Mouse (Mus musculus) layer of hippocampus, adult 8-10 months (tissue): Measurements from ENCODE around the gene Prpf6. TPM values are rescaled to one million over a fixed set of nuclear protein-coding genes. Genes with fewer than 3 reads are reported as not detected.

Source experiments
- DNase-seq, 2 experiments: peaks; one replicate each; pipeline ENCODE4 v3.0.0; 2022; ENCODE audit warnings: low spot score in 2 of 2
- total RNA-seq, 4 experiments: library from RNA; stranded (reverse); gene quantifications; 2 replicates each; pipeline ENCODE4 v1.2.4; 2022

Gene Prpf6
- total RNA-seq, 4 experiments from 2014 or later = 59.5 to 63.3 (median 59.8) TPM

GRCm38 (mm10) chr2:181579681-181580080 lies 12.0 kb upstream of the Prpf6 start:
- DNase-seq = no peak

DNA sequence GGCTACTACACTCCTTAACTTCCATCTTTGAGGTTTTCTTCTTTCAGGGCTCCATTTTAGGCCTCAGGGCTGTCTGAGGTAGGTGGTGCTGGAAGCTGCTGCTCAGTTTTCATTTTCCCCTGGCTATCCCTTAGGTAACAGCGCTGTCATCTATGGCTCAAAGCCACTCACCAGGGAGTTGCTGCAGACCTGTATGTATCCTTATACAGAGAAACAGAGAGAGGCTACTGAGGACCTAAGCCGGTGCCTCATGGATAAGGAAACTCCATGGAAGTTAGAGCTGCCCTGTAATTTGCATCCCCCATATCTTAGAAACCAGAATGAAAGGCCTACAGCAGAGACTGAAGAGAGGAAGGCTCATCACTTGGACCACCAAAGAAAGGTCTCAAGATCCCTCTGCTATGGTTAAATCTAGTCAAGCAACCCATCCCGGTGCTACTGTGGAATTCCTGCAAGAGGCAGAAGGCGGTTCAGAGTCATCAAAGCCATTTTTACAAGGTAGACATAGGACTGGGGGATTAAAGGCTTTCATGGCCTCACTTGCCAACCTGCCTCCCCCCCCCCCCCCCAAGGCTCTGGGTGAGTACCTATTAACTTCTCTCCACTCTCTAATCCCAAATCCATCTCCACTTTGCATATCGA lies 11.4 kb upstream of the Prpf6 start:
- no peak for DNase-seq

GRCm38 (mm10) chr2:181581016-181581401 lies 10.7 kb upstream of the Prpf6 start:
- peak; percentile 74 to 78 for DNase-seq

DNA sequence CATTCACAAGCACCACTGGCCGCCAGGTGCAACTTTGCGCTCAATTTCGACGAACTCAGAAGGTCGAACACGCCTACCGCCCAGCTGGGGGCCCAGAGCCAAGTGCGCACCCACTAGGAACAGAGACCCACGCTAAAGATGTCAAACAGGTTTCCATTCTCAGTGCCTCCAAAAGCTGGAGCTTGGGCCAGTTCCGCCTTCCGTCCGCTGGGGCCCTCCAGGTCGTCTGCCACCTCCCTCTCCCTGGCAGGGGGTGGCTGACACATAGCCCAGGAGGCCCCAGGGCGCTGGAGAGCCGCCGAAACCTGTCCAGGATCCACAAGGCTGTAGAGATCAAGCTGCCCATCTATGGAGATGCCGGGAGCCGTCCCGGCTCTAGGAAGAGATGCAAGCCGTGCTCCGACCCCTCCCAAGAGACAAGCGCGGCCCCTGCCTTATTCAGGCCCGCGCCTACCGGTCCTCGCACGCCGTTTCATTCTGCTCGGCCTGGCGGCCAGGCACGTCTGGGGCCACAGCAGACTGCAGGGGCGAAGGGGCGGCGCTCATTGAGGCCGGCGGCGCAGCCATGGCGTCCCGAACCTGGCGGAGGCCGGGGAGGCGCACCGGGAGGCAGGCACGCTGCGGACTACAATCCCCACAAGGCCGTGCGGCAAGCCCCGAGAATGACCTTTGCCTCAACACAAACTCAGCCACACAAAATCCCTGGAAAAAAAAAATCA lies 10.1 kb upstream of the Prpf6 start:
- peak; percentile 79 to 88 for DNase-seq

GRCm38 (mm10) chr2:181582358-181582757 lies 9.3 kb upstream of the Prpf6 start:
- DNase-seq = no peak

DNA sequence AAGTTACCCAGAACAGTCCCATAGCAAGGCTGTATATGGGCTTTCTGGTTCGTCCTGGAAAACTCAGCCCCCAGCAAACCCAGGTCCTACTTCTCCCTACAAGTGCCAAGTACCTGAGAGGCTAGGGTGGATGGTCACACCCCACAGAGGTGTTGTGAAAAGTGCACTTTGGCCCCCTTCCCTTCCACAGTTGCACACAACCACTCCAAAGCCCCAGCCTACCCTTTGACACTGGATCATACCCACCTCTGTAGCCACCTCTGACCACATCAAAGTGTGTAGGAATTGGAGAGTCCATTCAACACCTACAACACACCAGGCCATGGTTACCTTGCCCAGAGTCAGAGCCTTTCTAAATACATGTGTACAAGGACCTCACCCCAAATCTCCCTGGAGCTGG lies 8.7 kb upstream of the Prpf6 start:
- peak in 1 of 2 experiments; percentile 12 for DNase-seq

DNA sequence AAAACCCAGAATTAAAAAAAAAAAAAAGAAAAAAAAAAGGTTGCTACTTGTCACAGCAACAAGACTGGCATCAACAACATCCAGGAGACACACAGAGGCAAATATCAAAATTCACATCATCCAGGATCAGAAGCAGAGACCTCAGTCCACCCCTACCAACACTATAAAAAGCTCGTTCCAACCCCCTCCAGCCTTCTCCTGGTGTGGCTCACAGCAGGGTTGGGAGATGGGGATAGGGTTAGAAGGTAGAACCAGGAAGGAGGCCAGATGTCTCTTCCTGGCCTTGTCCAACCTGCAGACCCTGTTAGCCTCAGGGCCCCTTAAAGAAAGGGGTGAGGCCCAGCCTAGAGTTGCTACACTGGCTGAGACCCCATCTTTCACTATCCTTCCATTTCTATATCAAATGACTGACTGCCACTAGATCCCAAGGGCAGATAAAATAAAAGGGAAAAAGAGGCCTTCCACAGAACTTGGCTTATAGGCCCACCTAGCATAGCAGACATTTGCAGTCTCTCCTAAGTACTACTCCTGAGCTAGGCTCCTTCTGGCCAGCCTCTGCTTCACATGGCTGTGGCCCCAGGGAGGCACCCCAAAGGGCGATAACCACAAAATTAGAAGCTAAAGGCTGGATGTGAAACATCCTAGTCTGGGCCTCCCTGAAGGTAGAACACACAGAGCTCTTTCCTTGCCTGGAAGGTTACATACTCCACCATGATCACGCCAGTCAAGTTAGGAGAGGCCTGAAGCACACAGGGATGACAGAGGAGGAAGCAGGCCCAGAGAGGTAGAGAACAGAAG lies 8.0 kb upstream of the Prpf6 start:
- DNase-seq = no peak

- DNase-seq = peak in 1 of 2 experiments; percentile 8
Observed at GRCm38 (mm10) chr2:181584411-181584942, 7.2 kb upstream of the Prpf6 start, which contains the start of gene Uckl1. TSS of gene Uckl1 (minus strand) at chr2:181584892.

DNA sequence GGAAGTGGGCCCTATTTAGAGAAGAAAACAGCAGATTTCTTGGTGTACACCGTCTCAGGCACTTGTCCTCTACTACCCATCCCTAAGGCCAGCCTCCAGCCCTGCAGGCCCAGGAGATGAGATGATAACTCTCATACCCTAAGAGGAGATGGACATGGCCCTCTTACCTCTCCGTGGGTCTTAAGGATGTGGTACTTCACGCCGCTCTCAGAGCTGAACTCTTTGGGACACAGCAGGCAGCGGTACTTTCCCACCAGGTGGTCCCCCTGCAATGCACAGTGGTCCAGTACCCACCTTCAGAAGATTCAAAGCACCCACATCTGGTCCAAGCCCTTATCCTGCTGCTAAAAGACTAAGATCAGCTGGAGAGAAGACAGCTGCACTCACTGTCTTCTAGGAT lies 6.2 kb upstream of the Prpf6 start:
- no peak for DNase-seq

GRCm38 (mm10) chr2:181586124-181586523 lies 5.5 kb upstream of the Prpf6 start:
- DNase-seq = peak in 1 of 2 experiments; percentile 11

- DNase-seq = peak in 1 of 2 experiments; percentile 10
Observed at GRCm38 (mm10) chr2:181587796-181588195, 3.9 kb upstream of the Prpf6 start.

DNA sequence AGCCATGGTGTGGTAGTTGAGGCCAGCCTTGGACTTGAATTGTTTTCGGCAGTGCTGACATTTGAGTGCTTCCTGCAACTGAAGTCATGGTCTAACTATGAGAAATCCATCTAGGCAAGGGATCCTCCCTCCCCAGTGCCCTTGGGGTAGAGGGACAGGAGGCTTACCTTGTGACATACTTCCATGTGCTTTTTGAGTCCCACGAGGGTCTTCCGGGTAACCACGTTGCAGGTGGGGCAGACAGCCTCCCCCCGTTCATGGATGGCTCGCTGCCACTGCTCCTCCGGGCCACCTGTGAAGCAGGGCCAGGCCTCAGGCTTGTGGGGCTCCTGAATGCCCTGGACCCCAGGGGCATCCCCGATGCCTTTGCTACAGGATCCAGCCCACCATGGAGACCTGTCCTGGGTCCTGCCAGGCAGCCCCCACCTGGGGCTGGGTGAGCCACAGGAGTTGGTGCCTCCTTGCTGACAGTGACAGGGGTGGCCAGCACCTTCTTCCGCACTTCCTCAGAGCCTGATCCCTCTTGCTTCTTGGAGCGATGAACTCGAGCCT lies 3.4 kb upstream of the Prpf6 start:
- peak in 1 of 2 experiments; percentile 9 for DNase-seq

DNA sequence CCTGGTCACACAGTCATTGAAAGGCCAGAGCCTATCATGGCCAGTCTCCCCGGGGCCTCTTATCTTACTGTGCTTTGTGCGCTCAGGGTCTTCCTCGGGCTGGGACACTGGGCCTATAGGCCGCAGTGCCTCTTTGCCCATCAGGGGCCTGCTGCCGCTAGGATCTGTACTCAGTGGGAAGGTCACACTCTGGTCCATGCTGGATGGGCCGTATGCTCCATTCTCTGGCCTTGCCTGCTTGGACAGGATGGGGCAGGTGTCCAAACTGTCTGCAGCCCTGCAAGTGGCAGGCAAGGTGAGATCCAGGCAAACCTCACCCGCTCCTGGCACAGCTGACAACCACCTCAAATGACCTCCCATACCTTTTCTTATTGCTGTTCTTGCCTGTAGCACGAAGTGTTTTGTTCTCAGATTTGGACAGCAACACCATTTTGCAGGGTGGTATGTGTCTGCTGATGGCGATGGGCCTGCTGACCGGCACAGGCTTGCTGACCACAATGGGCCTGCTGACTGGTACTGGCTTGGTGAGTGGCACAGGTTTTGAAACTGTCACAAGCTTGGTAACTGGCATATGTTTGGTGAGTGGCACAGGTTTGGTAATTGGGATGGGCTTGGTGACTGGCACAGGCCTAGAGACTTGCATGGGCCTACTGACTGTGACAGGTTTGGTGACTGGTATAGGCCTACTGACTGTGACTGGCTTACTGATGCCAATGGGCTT lies 2.5 kb upstream of the Prpf6 start:
- DNase-seq = peak in 1 of 2 experiments; percentile 14

- DNase-seq = no peak
Observed at GRCm38 (mm10) chr2:181589732-181590105, 1.9 kb upstream of the Prpf6 start.

- no peak for DNase-seq
Observed at GRCm38 (mm10) chr2:181590471-181590870, 1.2 kb upstream of the Prpf6 start.

GRCm38 (mm10) chr2:181592231-181593041 lies 768 bp downstream of the Prpf6 start, which contains the start of gene Zfp512b:
TSS of gene Zfp512b (minus strand) at chr2:181592803.
- DNase-seq = peak; percentile 32 to 50

GRCm38 (mm10) chr2:181593042-181593421 lies 1.4 kb downstream of the Prpf6 start:
- DNase-seq = peak in 1 of 2 experiments; percentile 46

- DNase-seq = no peak
Observed at GRCm38 (mm10) chr2:181593937-181594336, 2.3 kb downstream of the Prpf6 start.

GRCm38 (mm10) chr2:181594946-181595696 lies 3.5 kb downstream of the Prpf6 start:
- no peak for DNase-seq
